Mouse (Mus musculus) erythroblast, embryonic 14.5 days (primary cell): ENCODE measurements around the gene Rad9a. TPM values are rescaled to one million over a fixed set of nuclear protein-coding genes. Genes with fewer than 3 reads are reported as not detected.

Experiments used
- H3K27me3 ChIP-seq: 2 replicates; pipeline ENCODE4 v1.6.1; 2012; ENCODE audit warnings: inconsistent platforms; ENCODE audit not compliant: control insufficient read depth
- H3K36me3 ChIP-seq: 2 replicates; pipeline ENCODE4 v1.6.1; 2012; ENCODE audit warnings: mild to moderate bottlenecking, inconsistent platforms; ENCODE audit not compliant: control insufficient read depth
- H3K4me1 ChIP-seq: 2 replicates; pipeline ENCODE4 v1.6.1; 2012; ENCODE audit warnings: inconsistent platforms; ENCODE audit not compliant: control insufficient read depth
- H3K4me3 ChIP-seq: replicated peaks from 2 replicates; pipeline ENCODE3; 2012; ENCODE audit warnings: moderate library complexity, mild to moderate bottlenecking, inconsistent platforms
- H3K9me3 ChIP-seq: 2 replicates; pipeline ENCODE4 v1.6.1; 2012; ENCODE audit warnings: low read length, inconsistent platforms, mixed read lengths; ENCODE audit not compliant: control insufficient read depth
- GATA1 ChIP-seq: IDR thresholded peaks from 2 replicates; pipeline ENCODE4 v1.6.1; 2012; ENCODE audit warnings: low read length, inconsistent platforms, mixed read lengths
- TAL1 ChIP-seq: IDR thresholded peaks from 3 replicates; pipeline ENCODE4 v1.6.1; 2012; ENCODE audit warnings: low read length, inconsistent platforms, mixed read lengths
- polyA plus RNA-seq: library from polyadenylated mRNA; stranded (reverse); fragments of >175 nt; gene quantifications from 2 replicates; pipeline ENCODE4 v1.2.3, GENCODE M21; 2012

Gene Rad9a
- polyA plus RNA-seq, 1 experiment: 2.6 TPM

DNA sequence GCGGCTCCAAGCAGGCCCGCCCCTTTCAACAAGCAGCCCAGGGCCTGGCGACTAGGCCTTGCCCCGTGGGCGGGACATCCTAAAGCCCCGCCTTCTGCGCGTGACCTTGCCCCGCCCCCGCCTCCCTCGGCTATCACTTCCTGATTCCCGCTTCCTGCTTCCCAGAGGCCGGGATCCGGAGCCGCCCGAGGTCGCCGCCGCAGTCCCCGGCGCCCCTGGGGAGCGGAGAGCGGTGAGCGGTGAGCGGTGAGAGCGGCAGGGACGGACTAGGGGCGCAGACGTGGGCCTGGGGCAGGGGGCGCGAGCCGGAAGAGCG lies 53.0 kb downstream of the Rad9a start, which contains the start of gene Coro1b:
Gene Coro1b (plus strand): TSS at position 129 of the 316 bp plus-strand sequence.
- Histone ChIP-seq H3K4me3 (peak within 1 kb of the TSS; percentile 79), H3K27me3 (no peaks in the 10 kb centered on the region), H3K4me1 (peaks cover 41% of the 10 kb centered on the region), H3K9me3 (peaks cover 6% of the 10 kb centered on the region), H3K36me3 (peaks cover 36% of the 10 kb centered on the region)
- TF ChIP-seq TAL1 (no peak), GATA1 (no peak)

DNA sequence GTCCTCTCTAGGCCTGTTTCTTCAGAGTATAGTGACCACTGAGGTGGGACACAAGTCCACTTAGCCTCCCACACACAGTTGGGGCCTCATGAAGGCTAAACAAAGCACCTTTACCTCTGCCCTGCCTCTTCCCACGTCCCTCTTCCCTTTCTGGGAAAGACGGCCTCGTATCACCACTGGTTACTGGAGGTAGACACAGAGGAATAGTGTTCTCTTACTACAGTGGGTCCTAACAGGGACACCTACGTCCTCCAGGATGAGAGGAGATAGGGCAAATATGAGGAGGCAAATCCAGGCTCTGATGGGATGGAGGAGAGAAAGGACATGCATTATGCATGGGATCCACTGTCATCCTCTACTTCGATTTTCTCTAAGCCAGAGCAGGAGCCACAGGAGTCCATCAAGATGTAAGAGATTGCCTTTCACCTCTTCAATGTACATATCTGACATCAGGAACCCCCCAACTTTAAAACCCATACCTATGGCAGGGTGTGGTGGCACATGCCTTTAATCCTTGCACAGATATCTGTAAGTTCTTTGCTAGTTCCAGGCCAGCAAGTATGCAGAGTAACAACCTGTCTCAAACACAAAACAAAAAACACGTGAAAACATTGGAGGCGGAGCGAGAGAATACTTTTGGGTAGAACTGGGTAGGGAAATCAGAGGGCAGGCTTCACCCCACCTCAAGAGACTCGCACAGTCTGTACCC lies 53.5 kb downstream of the Rad9a start:
- peaks cover 41% of the 10 kb centered on the region for H3K4me1 ChIP-seq
- peaks cover 6% of the 10 kb centered on the region for H3K9me3 ChIP-seq
- peaks cover 1% of the 10 kb centered on the region; the same call in 1 of the 2 replicates for H3K27me3 ChIP-seq
- peak overlapping the region; percentile 79 for H3K4me3 ChIP-seq
- TF ChIP-seq TAL1: no peak
- TF ChIP-seq GATA1: no peak
- peaks cover 30% of the 10 kb centered on the region for H3K36me3 ChIP-seq

DNA sequence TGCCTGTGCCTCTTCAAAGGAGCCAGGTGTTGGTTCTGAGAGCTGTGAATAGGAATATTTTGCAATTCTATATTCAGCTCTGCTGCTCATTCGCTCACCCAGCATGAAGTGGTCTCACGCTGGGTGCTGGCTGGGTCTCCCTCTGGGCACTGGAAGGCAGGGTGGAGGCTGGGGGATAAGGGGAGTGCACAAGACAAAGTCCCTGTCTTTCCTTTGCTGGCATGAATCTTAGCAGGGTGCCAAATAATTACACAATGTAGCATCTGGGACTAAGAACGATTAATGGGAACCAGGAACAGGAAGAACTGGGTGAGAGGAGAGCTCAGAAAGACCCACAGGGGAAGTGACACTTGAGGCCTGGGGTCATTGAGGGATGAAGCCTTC lies 54.4 kb downstream of the Rad9a start:
- no peak overlapping the region for H3K4me3 ChIP-seq
- peaks cover 6% of the 10 kb centered on the region for H3K9me3 ChIP-seq
- peaks cover 5% of the 10 kb centered on the region for H3K27me3 ChIP-seq
- TF ChIP-seq TAL1: no peak
- no peak for TF ChIP-seq GATA1
- H3K4me1 ChIP-seq: peaks cover 41% of the 10 kb centered on the region
- H3K36me3 ChIP-seq: peaks cover 23% of the 10 kb centered on the region

DNA sequence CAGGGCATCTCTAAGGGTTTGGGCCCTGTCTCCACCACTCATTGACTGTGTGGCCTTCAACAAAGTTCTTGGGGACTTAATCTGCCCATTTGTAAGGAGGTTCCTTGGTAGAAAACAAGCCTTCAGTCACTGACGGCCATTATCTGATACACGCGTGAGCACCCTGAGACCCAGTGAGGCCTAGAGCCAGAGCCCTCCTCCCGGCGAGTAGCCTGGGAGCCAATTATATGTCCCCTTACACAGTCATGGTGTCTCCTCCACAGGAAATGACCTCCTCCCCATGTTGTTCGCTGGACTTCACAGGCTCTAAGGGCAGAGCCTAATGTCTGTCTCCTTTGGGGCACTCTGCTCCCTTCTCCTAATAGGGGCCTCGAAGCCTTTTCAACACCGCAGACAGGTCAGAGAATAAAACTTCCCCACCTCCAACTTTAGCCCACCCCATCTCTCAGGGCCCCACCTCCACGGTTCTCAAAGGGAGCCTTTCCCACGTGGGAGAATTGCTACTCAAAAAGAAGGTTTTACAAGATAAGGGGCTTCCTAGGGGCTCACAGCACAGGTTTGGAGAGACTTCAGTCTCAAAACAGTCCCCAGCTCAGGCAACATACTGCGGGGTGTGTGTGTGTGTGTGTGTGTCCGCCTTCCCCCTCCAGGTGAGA lies 55.0 kb downstream of the Rad9a start:
- Histone ChIP-seq H3K36me3 (peaks cover 20% of the 10 kb centered on the region), H3K9me3 (peaks cover 6% of the 10 kb centered on the region), H3K4me1 (peaks cover 39% of the 10 kb centered on the region), H3K27me3 (peaks cover 5% of the 10 kb centered on the region), H3K4me3 (no peak overlapping the region)
- TF ChIP-seq TAL1 (no peak), GATA1 (no peak)

DNA sequence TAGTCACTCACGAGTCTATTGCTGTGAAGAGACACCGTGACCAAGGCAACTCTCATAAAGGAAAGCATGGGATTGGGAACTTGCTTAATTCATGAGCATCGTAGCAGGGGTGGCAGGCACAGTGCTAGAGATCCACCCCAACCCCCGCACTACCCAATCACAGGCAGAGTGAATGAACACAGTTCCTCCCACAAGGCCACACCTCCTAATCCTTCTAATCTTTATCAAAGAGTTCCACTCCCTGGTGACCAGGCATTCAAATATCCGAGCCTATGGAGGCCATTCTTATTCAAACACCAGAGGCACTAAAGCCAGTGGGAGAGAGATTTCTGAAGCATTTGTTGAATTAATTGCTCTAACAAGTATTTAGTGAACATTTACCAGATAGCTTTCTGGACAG lies 55.5 kb downstream of the Rad9a start:
- TF ChIP-seq GATA1: no peak
- Histone ChIP-seq H3K27me3 (peaks cover 7% of the 10 kb centered on the region), H3K36me3 (peaks cover 14% of the 10 kb centered on the region), H3K4me3 (no peak overlapping the region), H3K4me1 (peaks cover 39% of the 10 kb centered on the region), H3K9me3 (peaks cover 6% of the 10 kb centered on the region)

Other genes starting within 250 kb of the Rad9a start
- gene Aldh3b3, start 243.0 kb downstream of the Rad9a start, polyA plus RNA-seq: 0.01 TPM in 1 of 2 replicates, not detected in the other
- gene Aldh3b2, start 229.3 kb downstream of the Rad9a start, polyA plus RNA-seq: 0.11 and 0.20 TPM in 2 replicates
- 0.10 TPM in 1 of 2 replicates, not detected in the other for gene Acy3, start 215.1 kb downstream of the Rad9a start, polyA plus RNA-seq
- gene Tbx10, start 208.9 kb downstream of the Rad9a start, polyA plus RNA-seq: not detected in 2 replicates
- gene Nudt8, start 201.1 kb downstream of the Rad9a start, polyA plus RNA-seq: 0.45 and 0.73 TPM in 2 replicates
- 0.05 TPM in 2 replicates for gene Gm49405, start 201.0 kb downstream of the Rad9a start, polyA plus RNA-seq
- gene Doc2g, start 198.3 kb downstream of the Rad9a start, polyA plus RNA-seq: 0.06 and 0.07 TPM in 2 replicates
- 47.7 and 49.2 TPM in 2 replicates for gene Ndufv1, start 188.9 kb downstream of the Rad9a start, polyA plus RNA-seq
- gene Gstp1, start 163.7 kb downstream of the Rad9a start, polyA plus RNA-seq: 14.9 and 28.9 TPM in 2 replicates
- not detected in 2 replicates for gene Gstp2, start 155.6 kb downstream of the Rad9a start, polyA plus RNA-seq
- gene Gstp3, start 142.1 kb downstream of the Rad9a start, polyA plus RNA-seq: 1.3 TPM in 2 replicates
- gene Cabp2, start 120.1 kb downstream of the Rad9a start, polyA plus RNA-seq: not detected in 2 replicates
- 11.2 and 12.1 TPM in 2 replicates for gene Cdk2ap2, start 104.5 kb downstream of the Rad9a start, polyA plus RNA-seq
- 0.66 and 0.94 TPM in 2 replicates for gene Pitpnm1, start 101.7 kb downstream of the Rad9a start, polyA plus RNA-seq
- gene Aip, start 75.8 kb downstream of the Rad9a start, polyA plus RNA-seq: 23.9 and 25.1 TPM in 2 replicates
- 0.01 TPM in 1 of 2 replicates, not detected in the other for gene Gpr152, start 61.9 kb downstream of the Rad9a start, polyA plus RNA-seq
- 0.05 TPM in 2 replicates for gene Cabp4, start 57.6 kb downstream of the Rad9a start, polyA plus RNA-seq
- gene Coro1b, start 53.0 kb downstream of the Rad9a start, polyA plus RNA-seq: 6.2 and 7.5 TPM in 2 replicates
- 5.6 and 7.7 TPM in 2 replicates for gene Ptprcap, start 48.1 kb downstream of the Rad9a start, polyA plus RNA-seq
- 24.5 and 32.5 TPM in 2 replicates for gene Rps6kb2, start 38.3 kb downstream of the Rad9a start, polyA plus RNA-seq
- gene Carns1, start 26.2 kb downstream of the Rad9a start, polyA plus RNA-seq: not detected in 2 replicates
- 0.18 and 0.22 TPM in 2 replicates for gene Tbc1d10c, start 10.4 kb downstream of the Rad9a start, polyA plus RNA-seq
- gene Ppp1ca, start 9.6 kb downstream of the Rad9a start, polyA plus RNA-seq: 42.7 and 52.0 TPM in 2 replicates
- gene Clcf1, start 12.6 kb upstream of the Rad9a start, polyA plus RNA-seq: not detected in 2 replicates
- 0.22 TPM in 1 of 2 replicates, not detected in the other for gene AC109138.7, start 12.7 kb upstream of the Rad9a start, polyA plus RNA-seq
- 0.49 and 0.74 TPM in 2 replicates for gene Pold4, start 30.2 kb upstream of the Rad9a start, polyA plus RNA-seq
- gene Ssh3, start 67.5 kb upstream of the Rad9a start, polyA plus RNA-seq: 0.19 and 0.24 TPM in 2 replicates
- gene Ankrd13d, start 81.5 kb upstream of the Rad9a start, polyA plus RNA-seq: 0.22 and 0.38 TPM in 2 replicates
- gene Grk2, start 104.6 kb upstream of the Rad9a start, polyA plus RNA-seq: 20.9 and 22.2 TPM in 2 replicates
- gene Kdm2a, start 196.6 kb upstream of the Rad9a start, polyA plus RNA-seq: 1.3 and 2.7 TPM in 2 replicates
- gene Rhod, start 237.8 kb upstream of the Rad9a start, polyA plus RNA-seq: not detected in 2 replicates